Mouse (Mus musculus): ENCODE results near the gene Thrap3.
"Not testable (repeated sequence)": the region's sequence is repeated elsewhere in the genome, so short reads cannot be mapped to it uniquely, and the experiment has no call there.

The Thrap3 gene

DNA sequence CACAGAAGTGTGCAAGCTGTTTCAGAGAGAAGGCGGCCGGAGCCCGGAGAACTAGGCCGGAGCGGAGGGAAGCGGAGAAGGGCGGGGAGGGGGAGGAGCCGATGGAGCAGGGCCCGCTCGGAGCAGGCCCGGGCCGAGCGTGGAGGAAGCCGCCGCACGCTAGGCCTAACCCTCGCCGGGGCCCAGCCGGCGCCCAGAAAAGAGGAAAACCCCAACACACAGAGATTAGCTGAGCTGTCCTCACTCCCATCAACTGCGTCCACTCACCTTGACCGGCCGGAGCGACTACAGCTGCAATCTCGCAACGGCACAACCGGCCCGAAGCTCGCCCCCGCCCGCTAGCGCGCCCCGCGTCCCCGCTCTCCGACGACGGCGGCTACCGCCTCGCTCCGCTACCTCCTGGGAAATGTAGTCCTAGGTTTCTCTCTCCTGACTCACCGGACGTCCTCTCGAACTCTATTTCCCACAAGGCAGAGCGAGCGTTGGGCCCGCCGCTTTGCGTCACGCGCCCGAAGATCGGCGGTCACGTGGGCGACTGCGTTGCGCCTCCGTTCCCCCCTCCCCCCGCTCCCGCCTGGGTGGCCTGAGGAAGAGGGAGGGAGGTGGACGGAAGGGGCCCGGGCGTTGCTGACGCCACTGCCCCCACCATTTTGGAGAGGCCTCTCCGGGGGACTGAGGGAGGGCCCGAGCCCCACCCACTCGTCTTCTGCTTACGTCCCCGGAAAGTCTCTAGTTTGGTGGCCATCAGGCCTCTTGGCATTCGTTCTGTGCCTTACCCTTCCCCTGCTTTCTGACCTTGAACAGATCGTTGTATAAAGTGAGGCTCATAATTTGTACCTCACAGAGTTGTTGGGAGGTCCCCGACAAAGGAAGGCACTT, at the start of gene Thrap3:
Gene Thrap3 (minus strand): TSS at position 458 of the 879 bp plus-strand sequence.
- DNase-seq, result peak; percentile 100

DNA sequence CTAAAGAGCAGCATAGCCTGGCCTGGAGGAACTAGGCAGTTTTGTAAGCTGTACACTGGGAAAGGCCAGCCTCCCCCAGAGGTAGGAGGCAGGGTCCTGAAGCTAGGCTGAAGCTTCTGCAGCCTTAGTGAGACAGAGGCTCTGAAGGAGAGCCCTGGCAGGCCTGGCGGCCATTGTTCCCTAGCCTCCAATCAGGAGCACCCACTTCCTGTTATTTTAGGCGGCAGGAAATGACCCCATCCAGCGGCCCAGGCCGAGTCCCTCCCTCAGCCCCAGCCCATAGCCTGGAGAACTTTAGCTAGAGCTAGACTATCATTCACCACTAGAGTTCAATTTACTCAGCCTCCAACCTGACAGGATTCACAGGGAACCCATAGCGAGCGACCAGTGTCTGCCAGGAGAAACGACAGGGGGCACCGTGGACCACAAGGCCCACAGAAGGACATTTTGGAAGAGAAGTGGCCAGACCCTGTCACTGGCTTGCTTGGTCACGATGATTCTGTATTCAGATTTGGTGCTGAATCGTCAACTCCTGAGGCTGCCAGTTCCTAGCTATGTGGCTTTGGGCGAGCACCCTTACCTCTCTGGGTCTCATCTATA, 49.2 kb upstream of the Thrap3 start:
- peak; percentile 75 for DNase-seq

DNA sequence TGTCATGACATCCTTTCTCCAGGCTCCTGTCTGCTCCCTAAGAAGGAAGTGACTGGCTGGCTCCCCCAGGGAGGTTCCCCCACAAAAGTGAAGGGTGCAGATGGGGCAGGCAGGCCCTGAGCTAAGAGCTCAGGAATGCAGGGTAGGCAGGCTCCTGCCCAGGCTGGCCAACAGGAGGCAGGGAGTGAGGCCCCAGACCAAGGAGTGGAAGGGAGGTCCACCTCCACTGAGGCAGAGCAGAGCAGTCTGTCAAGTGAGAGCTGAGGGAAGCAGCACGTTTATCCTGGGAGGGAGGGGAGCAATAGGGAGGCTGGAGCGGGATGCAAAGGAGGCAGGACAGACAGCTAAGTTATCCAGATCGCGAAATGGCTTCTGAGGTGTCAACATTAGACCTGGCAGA, 48.1 kb upstream of the Thrap3 start:
- no peak for DNase-seq

DNA sequence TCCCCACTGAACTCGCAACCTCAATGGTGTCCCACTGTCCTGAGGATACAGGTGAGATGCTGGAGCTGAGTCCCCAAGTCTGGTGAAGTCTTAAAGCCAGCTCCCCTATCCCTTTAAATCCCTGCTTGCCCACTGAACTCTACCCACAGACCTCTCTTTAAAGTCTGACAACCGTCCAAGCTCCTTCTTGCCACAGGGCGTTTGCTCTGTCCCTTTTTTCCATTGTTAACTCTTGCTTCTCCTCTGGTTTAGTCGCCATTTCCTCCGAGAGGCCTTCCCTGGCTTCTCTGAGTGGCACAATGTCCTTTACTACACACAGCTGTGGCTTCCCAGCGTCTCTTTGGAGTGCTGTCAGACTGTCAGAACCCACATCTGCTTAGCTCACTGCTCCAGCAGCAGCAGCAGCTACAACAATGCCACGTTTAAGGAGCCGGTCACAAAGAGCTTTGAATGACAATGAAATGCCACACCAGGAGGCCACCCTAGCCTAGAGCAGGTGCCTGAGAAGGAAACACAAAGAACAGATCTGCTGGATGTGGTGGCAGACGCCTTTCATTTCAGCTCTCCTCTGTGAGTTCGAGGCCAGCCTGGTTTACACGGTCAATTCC, 45.8 kb upstream of the Thrap3 start:
- no peak for DNase-seq

DNA sequence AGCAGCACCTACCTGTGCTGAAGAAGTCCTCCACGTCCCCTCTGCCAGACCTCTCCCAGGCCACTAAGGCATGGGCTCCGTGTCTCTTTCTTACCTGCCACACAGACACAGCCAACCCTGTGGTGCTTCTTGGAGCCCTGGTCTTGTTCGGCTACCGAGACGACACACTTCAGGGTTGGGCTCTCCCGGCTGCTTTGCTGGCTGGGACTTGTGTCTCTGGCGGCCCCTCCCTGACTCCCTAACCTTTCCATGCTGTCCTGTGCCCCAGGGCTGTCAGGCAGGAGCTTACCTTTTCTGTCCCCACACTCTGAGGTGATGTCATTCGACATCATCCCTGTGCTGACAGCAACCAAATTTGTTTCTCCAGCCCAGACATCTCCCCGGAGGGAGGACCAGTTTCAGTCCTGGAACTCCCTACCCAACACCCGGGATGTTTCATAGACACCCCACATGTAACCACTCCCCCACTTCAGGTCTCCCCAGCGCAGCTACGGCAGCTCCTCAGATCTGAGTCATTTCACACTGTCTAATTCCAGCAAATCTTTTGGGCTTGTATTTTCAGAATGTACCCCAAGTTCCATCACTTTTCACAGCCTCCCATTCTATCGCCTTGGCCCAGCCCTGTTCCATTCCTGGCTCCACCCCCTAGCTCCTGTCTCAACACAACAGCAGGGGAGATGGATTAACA, 43.8 kb upstream of the Thrap3 start:
- DNase-seq, result no peak

DNA sequence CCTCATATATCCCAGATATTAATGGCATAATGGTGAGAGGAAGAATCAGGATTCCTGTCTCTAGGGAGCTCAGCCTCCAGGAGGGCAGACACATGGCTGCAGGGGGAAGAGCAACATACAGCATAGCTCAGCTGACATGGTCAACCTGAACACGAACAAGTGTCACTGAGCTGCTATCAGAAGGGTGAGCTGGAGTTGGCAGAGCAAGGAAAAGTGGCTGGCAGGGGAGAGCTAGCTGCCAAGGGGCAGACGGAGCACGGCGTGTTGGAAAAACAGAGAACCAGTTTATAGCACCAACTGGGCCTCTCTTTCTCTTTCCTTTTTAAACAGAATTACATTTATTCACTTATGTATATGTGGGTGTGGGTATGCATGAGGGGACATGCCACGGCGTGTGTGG, 40.0 kb upstream of the Thrap3 start:
- DNase-seq, result no peak

DNA sequence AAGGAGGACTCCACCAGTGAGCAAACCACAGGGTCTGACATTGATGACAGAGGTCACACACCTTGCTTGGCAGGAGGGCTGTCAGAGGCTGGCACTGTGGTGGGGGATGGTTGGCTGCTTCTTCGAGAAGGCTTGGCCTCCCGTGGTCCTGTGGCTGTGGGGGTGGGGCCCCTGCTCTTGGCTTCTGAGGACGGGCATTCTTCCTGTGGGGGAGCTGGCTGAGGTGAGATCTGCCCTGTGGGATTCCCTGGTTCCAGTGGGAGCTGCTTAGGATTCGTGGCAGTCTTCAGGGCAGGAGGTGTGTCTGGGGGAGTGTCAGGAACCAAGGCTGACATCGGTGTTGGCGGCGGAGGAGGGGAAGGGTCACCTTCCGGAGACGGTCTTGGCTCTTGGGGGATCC, 39.4 kb upstream of the Thrap3 start:
- no peak for DNase-seq

DNA sequence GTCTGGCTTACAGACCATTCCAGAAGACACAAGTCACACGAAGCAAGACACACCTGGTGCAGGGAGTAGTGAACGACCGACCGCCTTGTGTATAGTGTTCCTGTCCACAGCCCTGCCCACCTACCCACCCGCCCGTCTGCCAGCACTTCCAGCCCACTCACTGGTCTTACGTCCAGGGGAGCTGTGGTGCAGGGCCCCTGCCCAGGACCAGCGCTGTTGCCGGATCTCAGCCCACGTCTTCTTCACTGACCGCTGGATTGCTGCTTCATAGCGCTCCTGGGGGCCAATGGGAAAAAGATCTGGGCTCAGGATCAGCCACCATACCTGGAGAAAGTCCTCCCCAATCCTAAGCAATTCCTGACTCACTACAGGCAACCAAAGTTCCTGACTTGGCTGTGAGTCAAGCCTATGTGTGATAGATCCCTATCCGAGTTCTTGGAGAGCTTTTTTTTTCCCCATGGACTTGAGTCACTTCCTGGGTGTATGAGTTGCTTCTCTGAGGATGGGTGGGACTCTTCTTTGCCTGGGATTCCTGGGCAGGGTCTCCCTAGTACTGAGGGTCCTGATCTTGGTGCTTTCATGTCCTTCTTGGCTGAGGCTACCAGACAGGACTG, 37.4 kb upstream of the Thrap3 start:
- no peak for DNase-seq

DNA sequence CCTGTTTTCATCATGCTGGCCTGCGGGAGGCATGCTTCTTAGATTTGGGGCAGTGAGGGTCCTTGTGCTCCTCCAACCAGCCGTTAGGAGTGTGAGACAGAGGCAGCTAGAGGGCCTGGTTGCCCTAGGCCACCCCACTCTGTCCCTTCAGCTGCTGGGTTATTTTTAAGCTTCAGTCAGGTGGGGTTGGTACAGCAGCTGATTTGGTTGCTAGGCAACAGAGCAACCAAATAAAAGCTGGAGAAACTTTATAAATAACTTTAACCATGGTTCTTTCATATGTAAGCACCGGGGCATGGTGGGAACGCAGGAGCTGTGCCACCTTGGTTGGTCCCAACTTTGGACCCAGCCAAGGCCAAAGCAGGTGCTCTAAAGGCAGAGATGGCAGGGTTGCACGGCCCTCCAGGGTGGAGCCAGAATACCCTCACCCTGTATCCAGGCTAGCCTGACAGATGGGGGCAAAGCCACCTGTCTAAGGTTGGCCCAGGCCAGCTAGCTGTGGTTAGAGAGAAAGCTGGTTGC, 35.2 kb upstream of the Thrap3 start:
- no peak for DNase-seq

DNA sequence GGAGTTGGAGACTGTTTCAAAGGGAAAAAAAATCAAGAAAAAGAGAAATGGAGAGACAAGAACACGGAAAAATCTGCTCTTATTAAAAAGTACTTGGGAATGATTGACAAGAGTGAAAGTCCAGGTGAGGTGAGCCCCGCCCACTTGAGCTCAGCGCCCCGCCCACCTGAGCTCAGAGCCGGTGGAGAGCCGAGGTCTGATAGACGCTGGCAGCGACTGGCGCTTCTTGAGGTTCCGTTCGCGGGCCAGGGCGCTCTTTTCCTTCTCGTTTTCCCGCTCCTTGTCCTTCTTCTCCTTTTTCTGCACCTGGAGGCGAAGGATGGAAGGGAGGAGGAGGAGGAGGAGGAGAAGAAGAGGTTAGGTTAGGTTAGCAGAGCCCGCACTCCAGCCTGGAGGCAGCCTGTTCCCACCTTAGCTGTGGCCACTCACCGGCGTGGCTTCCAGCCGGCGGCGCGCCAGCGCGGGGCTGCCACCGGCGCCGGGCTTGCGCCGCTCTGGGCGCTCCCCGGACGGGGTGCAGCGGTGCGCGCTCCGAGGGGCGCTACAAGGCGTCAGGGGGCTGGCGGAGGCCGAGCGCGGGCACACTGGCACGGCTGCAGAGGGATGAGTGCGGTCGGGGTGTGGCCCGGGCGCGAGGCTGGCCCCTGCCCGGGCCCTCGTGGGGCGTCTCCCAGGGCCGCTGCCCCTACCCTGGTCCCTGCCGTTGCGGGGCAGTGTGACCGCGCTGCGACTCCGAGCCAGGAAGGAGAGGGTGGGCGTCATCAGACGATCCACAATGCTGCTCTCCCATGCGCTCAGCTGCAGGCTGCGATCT, 34.1 kb upstream of the Thrap3 start:
- DNase-seq, result peak; percentile 73

DNA sequence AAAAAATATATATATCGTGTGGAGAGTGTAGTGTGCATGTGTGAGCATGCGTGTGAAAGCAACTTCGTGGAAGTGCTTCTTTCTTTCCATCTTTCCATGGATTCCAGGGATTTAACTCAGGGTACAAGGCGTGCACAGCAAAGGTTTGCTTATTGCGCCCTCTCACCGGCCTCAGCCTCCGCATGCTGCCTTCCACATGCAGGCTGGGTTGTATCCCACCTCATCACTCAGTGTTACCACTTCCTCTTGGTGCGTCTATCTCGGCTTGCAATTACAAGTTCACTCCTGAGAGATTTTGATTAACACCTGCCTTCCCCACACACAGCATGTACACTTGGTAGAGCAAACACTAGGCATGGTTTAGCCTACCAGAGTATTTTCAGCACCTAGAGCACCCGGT, 32.6 kb upstream of the Thrap3 start:
- DNase-seq, result no peak

DNA sequence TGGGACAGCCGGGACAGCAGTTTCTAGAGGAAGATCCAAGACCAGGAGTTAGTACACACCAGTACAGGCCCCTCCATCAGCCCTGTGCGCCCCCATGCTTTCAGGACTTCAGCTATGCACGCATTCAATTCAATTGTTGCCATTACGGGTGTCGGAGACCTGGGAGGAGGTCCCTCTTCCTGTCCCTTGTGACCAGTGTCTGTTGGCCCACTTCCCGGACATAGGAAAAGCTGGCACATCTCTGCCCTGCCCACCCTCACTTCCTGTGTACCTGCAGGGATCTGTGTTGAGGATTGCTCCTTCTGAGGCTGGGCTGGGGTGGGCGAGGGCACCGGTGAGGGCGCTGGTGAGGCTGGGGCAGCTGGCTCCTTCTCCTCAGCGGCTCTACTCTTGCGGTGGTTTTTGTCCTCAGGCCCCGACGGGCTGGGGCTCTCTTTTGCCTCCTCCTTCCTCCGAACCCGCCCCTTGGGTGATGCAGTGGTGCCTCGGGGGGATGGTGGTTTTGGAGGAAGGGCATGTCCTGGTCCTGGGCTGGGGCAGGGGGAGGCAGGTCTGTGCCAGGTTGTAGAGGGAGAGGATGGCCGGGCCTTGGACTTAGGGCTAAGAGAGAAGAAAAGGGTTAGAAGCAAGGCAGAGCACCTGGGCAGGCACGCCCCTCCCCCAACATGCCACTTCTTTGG, 32.1 kb upstream of the Thrap3 start:
- peak; percentile 54 for DNase-seq

DNA sequence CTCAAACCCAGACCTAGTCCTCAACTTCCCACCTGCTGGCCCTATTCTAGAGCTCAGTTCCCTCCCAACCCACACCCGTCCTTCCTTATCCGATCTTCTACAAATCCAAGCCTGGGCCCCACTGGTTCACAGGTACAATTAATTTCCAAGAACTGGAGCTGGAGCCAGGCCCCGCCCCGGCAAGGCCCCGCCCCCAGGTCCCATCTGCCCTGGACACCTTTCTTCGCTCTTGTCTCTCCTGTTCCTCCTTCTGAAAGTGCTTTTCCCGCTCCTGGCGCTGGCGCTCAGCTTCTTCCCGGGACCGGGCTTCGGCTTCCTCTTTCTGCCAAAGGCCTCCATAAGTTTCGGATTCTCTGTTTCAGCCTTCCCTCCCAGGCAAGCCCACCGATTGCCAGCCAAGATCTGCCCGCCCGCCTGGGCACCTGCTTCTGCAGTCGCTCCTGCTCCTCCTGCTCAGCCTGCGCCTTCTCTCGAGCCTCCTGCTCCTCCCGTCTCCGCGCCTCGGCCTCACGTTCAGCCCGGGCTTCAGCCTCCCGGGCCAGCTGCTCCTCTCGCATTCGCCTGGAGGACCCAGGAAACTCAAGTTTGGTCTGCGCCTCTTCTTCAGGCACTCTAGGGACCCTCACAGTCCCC, 31.2 kb upstream of the Thrap3 start:
- DNase-seq, result no peak

DNA sequence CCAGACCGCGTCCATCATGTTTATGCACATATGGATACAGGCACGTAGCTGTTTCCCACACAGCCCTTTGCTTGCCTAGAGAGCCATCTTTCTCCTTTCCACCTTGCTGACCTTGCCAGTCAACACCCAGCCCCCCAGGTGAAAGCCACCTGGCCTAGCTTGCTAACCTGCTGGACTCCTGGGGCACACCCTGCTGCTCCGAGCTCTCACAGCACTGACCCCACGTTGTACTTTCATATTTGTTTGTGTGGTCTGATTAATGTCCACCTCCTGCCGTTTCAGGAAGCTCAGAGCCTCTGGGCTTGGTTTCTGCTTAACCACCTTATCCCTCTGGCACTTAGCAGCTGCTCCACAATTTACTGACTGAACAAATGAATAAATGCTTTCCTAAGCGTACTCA, 27.3 kb upstream of the Thrap3 start:
- no peak for DNase-seq

DNA sequence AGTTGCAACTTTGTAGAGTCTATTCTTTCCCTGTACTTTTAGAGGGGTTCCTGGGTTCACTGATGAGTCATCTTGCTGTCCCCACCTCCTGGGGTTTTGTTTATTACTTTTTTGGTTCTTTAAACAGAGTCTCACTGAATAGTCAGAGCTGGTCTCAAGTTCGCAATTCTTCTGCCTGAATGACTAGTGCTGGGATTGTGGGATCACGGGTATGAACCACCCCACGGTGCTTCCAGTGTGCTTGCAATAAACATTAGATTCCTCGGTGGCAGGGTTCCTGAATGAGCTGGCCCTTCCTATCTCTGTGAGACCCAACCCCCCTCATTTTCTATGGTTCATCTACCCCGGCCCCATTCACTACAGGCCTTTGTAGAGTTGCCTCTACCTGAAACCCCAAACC, 25.6 kb upstream of the Thrap3 start:
- no peak for DNase-seq

DNA sequence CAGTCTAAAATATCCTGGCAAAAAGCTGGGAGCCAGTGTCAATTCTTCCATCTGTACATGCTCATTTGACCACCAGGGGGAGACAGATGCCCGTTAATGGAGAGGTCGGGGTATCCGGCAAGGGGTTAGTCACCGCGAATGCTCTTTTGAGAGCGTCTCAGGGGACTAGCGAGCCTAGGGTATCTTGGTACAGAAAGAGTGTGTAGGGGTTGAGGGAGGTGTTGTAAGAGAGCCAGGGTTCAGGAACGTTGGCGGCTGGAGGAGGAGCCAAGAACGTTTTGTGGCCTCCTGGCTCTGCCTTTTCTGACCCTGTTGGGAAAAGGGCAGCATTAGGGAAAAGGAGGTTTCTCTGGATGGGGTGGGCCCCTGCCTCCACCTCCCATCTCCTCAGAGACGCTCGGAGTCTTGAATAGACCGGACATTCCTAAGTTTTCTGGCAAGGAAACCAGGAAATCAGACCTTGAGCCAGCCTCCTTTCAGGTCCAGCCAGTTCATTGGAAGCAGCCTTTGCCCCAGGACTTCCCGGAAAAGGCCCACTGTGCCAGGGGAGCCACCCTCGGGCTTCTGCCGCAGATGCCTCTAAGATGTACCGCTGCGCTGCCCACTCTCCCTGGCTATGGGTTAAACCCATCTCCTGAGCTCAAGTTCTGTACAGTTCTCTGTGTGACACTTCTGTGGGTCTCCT, 24.7 kb upstream of the Thrap3 start:
- DNase-seq, result peak; percentile 95

DNA sequence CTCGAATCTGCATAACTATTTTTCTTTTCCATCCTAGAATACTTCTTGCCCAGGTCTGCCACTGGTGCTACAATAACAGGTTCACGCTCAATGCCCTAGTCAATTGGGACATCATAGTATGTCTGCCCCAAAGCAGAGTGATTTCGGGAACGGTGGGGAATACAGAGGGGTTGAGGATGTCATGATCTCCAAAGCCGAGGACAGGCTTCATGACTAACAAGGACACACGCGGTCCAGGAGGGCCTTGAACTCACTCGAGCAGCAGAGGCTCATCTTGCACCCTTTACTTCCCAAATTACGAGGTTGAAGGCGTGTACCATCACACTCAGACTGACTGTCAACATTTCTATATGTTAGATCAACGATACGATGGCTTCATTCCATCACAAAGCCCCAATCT, 24.1 kb upstream of the Thrap3 start:
- no peak for DNase-seq

DNA sequence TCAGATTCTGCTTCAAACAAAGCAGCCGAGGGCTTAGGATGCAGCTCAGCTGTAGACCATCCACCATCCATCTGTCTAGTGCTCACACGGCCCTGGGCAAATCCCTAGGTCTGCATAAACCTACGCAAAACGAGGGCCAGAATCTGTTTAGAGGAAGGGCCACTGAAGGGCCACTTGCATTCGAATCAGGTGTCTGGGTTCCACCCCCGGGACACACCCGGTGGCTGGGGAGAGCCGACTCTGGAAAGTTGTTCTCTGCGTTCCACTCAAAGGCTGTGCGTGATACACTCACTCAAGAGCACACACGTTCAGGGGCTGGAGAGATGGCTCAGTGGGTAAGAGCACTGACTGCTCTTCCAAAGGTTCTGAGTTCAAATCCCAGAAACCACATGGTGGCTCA, 20.1 kb upstream of the Thrap3 start:
- DNase-seq, result no peak

DNA sequence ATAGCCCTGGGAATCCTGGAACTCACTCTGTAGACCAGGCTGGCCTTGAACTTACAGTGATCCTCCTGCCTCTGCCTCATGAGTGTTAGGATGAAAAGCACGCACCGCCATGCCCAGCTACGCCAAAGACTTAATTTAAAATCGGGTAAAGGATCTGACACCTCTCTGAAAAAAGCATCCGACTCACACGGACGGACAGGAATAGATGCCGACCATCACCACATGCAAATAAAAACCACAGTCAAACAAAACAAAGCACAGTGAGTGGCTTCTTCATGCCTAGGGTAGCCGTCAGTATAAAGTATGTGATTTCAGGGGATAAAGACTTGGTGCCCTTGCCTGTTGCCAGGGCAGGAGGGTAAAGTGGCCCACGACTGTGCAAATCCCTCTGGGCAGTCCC, 17.5 kb upstream of the Thrap3 start:
- DNase-seq, result no peak

DNA sequence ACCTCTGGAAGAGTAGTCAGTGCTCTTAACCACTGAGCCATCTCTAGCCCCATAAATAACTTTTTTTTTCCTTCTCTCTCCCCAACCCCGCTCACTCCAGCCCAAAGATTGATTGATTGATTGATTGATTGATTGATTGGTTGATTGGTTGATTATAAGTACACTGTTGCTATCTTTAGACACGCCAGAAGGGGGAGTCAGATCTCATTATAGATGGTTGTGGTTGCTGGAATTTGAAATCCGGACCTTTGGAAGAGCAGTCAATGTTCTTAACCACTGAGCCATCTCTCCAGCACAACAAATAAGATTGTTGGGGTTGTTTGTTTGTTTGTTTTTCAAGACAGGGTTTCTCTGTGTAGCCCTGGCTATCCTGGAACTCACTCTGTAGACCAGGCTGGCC, 17.0 kb upstream of the Thrap3 start:
- DNase-seq, result not testable (repeated sequence)

Measured in kidney, postnatal 10 days (tissue).